Mouse (Mus musculus): Measurements from ENCODE around the gene Pkdrej. TPM values are rescaled to one million over a fixed set of nuclear protein-coding genes. Genes with fewer than 3 reads are reported as not detected.

Gene Pkdrej
- total RNA-seq, 2 experiments from 2014 or later, result 0.52 to 0.54 TPM

DNA sequence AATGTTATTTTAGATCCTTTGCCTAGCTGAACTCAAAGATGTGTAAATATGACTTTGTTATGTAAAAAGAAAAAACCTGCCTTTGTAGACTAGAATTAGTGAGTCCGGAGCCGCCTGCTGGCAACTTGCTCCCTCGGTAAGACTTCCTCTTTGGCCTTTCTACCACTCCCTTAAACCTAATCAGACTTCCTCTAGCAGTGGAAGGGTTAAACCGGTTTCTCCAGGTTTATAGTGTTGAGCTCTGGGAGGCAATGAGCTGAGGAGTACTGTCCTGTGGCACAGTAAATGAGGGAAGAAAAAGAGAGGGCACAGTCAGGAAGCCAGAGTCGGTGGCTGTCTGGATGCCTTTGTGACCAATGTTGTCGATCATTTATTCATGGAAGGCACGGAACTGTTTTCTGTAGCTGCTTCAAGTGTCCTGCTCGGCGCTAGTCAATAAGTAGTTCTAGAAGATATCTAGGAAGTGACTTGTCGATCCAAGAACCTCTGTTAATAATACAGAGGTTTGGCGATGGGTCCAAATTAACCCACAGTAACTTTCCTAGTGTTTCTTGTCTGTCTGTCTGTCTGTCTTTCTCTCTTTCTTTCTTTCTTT is 49.3 kb downstream of the Pkdrej start:
- no peak for DNase-seq (ENCODE audit: extremely low spot score in 1 of 2, low spot score in 1 of 2)

GRCm38 (mm10) chr15:85771306-85772121 is 50.0 kb downstream of the Pkdrej start:
- no peak for DNase-seq (ENCODE audit: extremely low spot score in 1 of 2, low spot score in 1 of 2)

DNA sequence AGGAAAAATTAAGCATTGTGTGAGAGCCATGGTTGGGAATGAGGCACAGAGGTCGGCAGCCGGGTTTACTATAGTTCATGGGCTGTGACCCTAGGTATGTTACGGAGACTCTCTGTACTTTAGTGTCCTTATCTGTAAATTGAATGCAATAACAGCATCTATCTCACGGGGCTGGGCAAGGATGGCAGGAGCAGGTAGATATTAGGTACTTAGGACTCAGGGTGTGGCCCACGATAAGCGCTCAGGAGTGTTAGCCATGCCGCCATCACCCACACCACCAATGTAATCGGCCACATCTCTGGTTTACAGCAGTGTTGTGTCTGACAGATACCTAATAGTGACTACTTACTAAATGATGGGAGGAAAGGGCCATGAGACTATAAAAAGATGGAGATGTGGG is 52.5 kb downstream of the Pkdrej start:
- DNase-seq (ENCODE audit: extremely low spot score in 1 of 2, low spot score in 1 of 2), result no peak

GRCm38 (mm10) chr15:85766677-85767076 is 54.9 kb downstream of the Pkdrej start:
- DNase-seq (ENCODE audit: extremely low spot score in 1 of 2, low spot score in 1 of 2), result no peak

GRCm38 (mm10) chr15:85765022-85765421 is 56.5 kb downstream of the Pkdrej start:
- DNase-seq (ENCODE audit: extremely low spot score in 1 of 2, low spot score in 1 of 2), result no peak

Other genes starting within 250 kb of the Pkdrej start
- 10 to 100 TPM; 45.3 to 46.9 TPM for gene Wnt7b, start 239.3 kb downstream of the Pkdrej start, total RNA-seq (2021)
- 1 to 10 TPM; 3.1 to 3.3 TPM for gene Ppara, start 86.8 kb downstream of the Pkdrej start, total RNA-seq (2021)
- 10 to 100 TPM; 22.6 to 23.7 TPM for gene Cdpf1, start 10.0 kb downstream of the Pkdrej start, total RNA-seq (2021)
- gene Ttc38, start 10.6 kb upstream of the Pkdrej start, total RNA-seq (2021), result 1 to 10 TPM; 4.4 to 7.3 TPM
- gene Gtse1, start 38.0 kb upstream of the Pkdrej start, total RNA-seq (2021), result under 1 TPM; 0.64 to 0.92 TPM
- gene Trmu, start 57.6 kb upstream of the Pkdrej start, total RNA-seq (2021), result 10 to 100 TPM; 25.0 to 37.2 TPM
- gene Celsr1, start 212.0 kb upstream of the Pkdrej start, total RNA-seq (2021), result 1 to 10 TPM; 4.5 to 6.1 TPM
- gene Gramd4, start 236.0 kb upstream of the Pkdrej start, total RNA-seq (2021), result 10 to 100 TPM; 25.9 to 27.7 TPM

Measured in layer of hippocampus, postnatal 25 days (tissue).